Mouse (Mus musculus) testis, postnatal 14 days (tissue): ENCODE measurements around the gene Ccdc74a.
"Not testable (repeated sequence)": the region's sequence is repeated elsewhere in the genome, so short reads cannot be mapped to it uniquely, and the experiment has no call there.

Experiments used
- DNase-seq: peaks from one replicate; pipeline ENCODE4 v3.0.0; 2021; ENCODE audit warnings: low spot score

The Ccdc74a gene

GRCm38 (mm10) chr16:17646310-17647114, at the start of gene Ccdc74a:
Gene Ccdc74a, plus strand, starts transcription at chr16:17646470.
- peak; percentile 78 for DNase-seq

DNA sequence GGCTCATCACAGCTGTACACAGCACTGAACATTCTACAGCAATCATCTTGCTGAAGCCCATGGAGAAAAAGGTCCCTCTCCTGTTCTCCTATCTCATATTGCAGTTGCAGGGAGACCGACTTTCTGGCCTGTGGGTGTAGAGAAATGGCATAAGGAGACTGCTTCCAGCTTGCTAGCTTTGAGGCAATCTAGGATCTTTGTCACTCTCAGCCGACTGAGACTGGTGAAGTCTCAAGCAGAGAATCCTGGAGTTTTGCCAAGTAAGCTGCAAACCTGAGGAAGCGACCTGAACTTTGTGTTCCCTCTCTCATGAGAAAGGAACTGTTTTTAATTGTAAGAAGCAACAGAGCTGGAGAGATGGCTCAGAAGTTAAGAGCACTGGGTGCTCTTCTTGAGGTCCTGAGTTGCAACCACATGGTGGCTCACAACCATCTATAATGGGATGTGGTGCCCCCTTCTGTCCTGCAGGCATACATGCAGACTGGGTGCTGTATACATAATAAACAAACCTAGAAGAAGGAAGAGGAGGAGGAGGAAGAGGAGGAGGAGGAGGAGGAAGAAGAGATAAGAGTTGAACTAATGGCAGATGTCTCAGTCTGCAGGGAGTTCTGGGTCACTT, 45.2 kb upstream of the Ccdc74a start:
- peak; percentile 10 for DNase-seq

DNA sequence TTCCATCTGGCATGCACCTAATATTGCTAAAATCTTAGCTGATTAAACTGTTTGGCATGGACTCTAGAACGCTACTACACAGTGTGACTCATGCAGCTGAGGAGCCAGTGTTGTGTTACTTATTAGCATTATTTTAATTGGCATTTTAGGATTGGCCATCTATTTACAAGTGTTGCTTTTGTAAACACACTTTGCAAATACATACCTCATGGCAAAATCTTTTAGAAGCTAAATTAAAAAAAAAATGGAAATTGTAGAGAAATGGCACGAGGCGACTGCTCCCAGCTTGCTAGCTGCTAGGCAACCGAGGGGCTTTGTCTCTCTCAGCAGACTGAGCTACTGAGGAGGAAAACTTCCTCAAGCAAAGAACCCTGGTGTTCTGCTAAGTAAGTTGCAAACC, 41.3 kb upstream of the Ccdc74a start:
- no peak for DNase-seq

DNA sequence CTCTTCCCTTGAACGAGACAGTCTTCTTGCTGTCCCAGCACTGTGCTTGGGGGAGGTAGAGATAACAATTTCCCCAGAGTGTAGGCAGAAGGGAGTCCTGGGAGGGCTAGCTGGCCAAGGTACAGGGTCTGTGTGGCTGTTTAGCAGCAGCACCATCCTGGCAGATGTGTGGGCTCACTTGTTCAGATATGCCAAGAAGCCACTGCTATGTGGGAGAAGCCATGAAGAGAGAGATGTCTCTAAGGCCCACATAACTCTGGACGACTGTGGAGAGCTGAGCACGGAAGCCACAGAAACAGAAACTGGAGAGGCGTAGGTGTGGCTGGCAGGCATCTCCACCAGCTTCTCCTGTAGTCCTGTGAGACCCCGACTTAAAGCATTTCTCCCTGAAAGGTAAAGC, 40.6 kb upstream of the Ccdc74a start:
- DNase-seq = no peak

GRCm38 (mm10) chr16:17611383-17611782, 34.9 kb upstream of the Ccdc74a start:
- no peak for DNase-seq

GRCm38 (mm10) chr16:17614740-17615139, 31.5 kb upstream of the Ccdc74a start:
- not testable (repeated sequence) for DNase-seq

GRCm38 (mm10) chr16:17616212-17616611, 30.1 kb upstream of the Ccdc74a start:
- no peak for DNase-seq

DNA sequence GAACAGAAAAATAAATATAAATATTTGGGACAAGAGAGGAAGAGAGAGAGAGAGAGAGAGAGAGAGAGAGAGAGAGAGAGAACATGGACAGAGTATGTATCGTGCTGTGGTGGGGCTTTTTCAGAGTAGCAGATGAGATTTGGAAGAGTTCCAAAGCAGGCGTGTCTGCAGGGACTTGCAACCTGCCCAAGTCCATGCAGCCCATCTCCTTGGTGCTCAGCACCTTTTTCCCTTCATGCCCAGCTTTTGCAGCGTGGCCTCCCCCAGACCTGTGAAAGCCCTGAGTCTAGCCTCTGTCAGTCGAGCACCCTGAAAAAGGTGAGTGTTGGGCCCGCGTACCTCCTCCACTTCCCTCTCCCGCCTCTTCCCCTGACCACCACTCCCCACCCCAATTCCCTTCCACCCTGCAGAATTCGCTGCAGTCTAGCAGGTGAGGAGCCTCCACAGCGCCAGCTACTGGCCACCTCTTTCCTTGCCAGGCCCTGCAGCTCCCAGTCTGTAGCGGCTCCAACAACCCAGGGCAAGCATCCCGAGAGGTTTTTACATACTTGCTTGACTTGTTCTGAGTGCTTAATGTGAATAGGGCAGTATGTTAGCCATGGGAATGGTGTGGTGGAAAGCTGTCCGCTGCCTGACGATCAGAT, 28.2 kb upstream of the Ccdc74a start:
- DNase-seq = peak; percentile 63

DNA sequence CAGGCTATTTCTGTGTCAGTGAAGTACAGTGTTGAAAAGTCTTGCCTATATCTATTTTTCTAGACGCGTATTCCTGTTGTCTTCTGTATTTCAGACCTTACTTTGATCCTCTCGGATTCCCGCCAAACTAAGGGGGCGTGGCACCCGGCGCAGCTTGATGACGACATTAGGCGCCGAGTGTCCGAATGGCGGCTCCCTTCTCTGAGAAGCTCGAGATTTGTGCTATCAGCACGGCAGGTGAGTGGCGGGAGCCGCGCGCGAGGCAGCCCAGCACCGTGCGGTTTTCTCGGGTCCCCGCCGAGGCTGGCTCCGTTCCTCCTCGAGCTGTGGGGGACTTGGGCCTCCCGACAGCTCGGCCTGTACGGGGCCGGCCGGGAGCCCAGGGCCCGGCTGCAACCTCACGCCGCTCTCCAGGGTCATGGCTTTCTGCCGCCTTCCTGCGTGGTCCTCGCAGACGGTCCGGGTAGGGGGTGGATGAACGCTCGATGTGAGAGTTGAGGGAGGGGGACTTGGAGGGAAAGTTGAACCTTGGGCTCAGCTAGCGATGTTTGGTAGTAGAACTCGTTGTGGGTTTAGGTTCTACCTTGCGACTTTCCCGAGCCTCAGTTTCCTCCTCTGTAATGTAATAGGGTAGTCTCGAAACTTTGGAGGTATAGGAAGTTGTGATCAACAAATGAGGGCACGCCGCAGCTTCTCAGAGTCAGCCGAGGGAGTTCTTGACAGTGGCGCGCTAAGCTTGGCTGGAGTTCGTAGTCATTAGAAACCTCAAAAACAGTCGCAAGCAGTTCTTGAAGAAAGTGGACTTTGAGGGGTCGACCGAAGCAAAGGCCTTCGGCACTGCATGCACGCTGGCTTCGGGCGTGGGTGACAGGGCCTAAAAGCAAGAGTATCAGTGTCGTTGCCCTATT, 26.8 kb upstream of the Ccdc74a start, which contains the start of gene Smpd4:
Smpd4 (plus strand) TSS at position 157 of the 908 bp plus-strand sequence.
- DNase-seq = peak; percentile 91

- no peak for DNase-seq
Observed at GRCm38 (mm10) chr16:17621936-17622335, 24.3 kb upstream of the Ccdc74a start.

GRCm38 (mm10) chr16:17625488-17626268, 20.6 kb upstream of the Ccdc74a start:
- DNase-seq = no peak

DNA sequence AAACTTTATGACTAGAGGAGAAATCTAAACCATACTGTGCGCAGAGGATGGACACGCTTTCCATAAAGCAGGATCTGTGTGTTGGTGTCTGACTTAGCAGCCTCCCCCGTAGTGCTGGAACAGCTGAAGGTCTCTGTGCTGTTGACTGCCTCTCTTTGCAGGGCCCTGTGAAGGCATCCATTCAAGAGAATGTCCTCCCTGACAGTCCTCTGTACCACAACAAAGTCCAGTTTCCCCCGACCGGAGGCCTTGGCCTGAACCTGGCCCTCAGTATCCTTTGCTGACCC, 20.1 kb upstream of the Ccdc74a start:
- no peak for DNase-seq

DNA sequence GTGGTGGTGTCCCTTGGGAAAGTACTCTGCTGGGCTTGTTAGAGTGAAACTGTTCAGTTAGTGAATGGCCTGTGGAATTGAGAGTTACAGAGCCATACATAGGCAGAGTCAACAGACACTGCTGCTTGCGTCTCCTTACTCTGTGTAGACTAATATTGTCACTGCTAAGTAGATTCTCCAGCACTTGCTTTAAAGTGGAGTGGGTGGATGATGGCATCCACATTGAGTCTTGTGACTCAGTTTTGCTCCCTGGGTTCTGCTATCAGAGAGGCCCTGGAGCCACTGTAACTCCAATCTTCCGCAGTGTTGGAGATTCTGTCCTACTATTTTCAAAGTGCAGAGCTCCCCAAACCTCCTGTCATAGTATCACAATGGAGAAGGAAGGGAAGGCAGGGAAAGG, 13.7 kb upstream of the Ccdc74a start:
- DNase-seq = no peak

GRCm38 (mm10) chr16:17633481-17634181, 12.6 kb upstream of the Ccdc74a start:
- DNase-seq = no peak

GRCm38 (mm10) chr16:17636904-17637303, 9.4 kb upstream of the Ccdc74a start:
- no peak for DNase-seq

DNA sequence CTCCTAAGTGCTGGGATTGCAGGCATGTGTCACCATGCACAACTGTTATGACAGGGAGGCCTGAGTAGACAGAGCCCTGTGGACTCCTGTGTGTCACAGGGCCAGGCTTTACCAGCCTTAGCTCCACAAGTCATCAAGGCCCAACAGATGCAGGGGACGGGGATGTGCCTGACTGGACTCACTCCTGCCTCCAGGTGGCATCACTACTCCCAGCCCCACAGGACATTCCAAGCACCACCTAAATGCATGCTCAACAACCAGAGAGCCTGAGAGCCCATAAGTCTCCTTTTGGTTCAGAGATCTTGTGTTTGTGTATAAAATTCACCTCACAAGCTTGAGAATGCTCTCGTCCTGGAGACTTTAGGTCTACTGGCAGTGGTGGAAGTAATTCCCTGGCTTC, 8.7 kb upstream of the Ccdc74a start:
- no peak for DNase-seq

DNA sequence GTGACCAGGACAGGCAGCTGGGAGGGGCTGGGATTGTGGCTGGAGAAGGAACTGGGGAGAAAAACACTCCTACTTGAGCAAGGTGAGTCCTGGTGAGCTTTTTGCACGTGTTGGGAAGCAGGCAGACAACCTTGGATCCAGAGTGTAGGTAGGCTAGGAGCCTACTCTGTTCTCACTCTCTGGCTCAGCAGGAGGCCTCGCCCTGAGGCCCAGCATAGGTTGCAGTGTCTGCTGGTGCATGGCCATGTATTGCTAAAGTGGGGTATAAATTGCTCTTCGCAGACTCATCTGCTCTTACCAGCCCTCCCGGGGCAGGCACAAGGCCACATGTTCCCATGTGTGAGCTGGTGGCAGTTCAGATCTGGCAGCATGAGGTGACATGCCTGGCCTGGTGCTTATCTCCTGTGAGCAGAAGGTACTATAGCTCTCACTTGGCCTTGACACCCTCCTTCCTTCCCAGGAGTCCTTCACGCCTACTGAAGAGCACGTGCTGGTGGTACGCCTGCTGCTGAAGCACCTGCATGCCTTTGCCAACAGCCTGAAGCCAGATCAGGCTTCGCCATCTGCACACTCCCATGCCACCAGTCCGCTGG, 8.1 kb upstream of the Ccdc74a start:
- no peak for DNase-seq

- no peak for DNase-seq
Observed at GRCm38 (mm10) chr16:17639081-17639480, 7.2 kb upstream of the Ccdc74a start.

GRCm38 (mm10) chr16:17639951-17640350, 6.3 kb upstream of the Ccdc74a start:
- no peak for DNase-seq

DNA sequence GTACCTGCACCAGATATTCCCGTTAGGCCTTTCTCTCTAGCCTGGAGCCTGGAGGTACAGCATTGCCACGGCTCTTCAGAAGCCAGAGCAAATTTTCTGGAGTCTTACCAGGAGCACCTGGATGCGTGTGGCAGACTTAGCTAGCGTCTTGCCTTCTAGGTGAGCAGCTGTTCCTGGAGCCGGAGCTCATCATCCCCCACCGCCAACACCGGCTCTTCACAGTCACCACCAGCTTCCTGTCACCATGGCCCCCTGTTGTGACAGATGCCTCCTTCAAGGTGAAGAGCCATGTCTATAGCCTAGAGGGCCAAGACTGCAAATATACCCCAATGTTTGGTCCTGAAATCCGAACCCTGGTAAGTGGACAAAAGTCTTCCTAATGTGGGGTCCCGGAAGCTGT, 5.6 kb upstream of the Ccdc74a start:
- no peak for DNase-seq
